Mouse (Mus musculus) midbrain, embryonic 13.5 days (tissue): ENCODE results near the gene Abhd6. TPM values are rescaled to one million over a fixed set of nuclear protein-coding genes. Genes with fewer than 3 reads are reported as not detected.
A peak's percentile ranks its signal among the peaks of the same experiment; 100 is the strongest.

Experiments used
- ATAC-seq: fragments of 200-750 bp; cut with Nextera tagmentation; 2 replicates; pipeline ENCODE4 v1.8.0; 2017; ENCODE audit warnings: mild to moderate bottlenecking, moderate TSS enrichment, moderate library complexity
- H3K27ac ChIP-seq: fragments of 300-500 bp; sonication (generic); 2 replicates; pipeline ENCODE4 v1.5.1; 2015; ENCODE audit warnings: inconsistent platforms, mild to moderate bottlenecking, moderate library complexity
- H3K27me3 ChIP-seq: fragments of 300-500 bp; sonication (generic); 2 replicates; pipeline ENCODE4 v1.6.1; 2015; ENCODE audit warnings: mild to moderate bottlenecking, inconsistent platforms
- H3K36me3 ChIP-seq: fragments of 300-500 bp; sonication (generic); 2 replicates; pipeline ENCODE4 v1.6.1; 2015; ENCODE audit warnings: mild to moderate bottlenecking, inconsistent platforms
- H3K4me1 ChIP-seq: fragments of 300-500 bp; sonication (generic); replicated peaks from 2 replicates; pipeline ENCODE4 v1.6.1; 2015; ENCODE audit warnings: inconsistent platforms
- H3K4me2 ChIP-seq: fragments of 300-500 bp; sonication (generic); replicated peaks from 2 replicates; pipeline ENCODE4 v1.6.1; 2015; ENCODE audit warnings: moderate library complexity, mild to moderate bottlenecking, inconsistent platforms
- H3K4me3 ChIP-seq: fragments of 300-500 bp; sonication (generic); replicated peaks from 2 replicates; pipeline ENCODE4 v1.5.1; 2015; ENCODE audit warnings: mild to moderate bottlenecking, inconsistent platforms
- H3K9ac ChIP-seq: fragments of 300-500 bp; sonication (generic); replicated peaks from 2 replicates; pipeline ENCODE4 v1.6.1; 2015; ENCODE audit warnings: mild to moderate bottlenecking, inconsistent platforms
- H3K9me3 ChIP-seq: fragments of 300-500 bp; sonication (generic); 2 replicates; pipeline ENCODE4 v1.6.1; 2016; ENCODE audit warnings: mild to moderate bottlenecking, inconsistent platforms
- WGBS: fragments of 180-500 bp; shearing (Covaris S2); methylation state at CpG from one replicate; pipeline ENCODE4 v1.1.7; 2015; 5-methylcytosine and 5-hydroxymethylcytosine counted together
- polyA plus RNA-seq: library from polyadenylated mRNA; unstranded; fragments of >200 nt; fragmentation: Nextera tagmentation; extraction: Ambion mirVana; gene quantifications from 2 replicates; pipeline ENCODE4 v1.2.1, GENCODE M21; 2015

The Abhd6 gene
- polyA plus RNA-seq, 1 experiment from 2014 or later: 25.9 TPM

DNA sequence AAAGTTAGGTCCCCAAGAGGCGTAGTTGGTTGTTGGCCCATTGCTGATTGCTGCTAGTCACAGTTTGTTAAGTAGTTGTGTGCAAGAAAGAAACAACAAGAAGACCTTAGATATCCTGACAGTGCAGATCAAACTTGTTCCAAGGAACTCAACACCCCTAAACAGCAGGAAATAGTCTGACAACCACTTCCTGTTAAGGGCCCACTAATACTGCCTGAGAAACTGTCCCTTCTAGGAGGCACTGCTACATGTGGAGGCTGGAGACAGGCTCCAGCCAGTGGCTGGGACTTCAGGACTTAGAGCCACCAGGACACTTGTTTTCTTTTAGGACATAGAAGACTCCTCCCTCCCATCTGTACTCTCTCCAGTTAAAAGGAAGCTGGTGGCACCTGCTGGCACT lies 25.2 kb upstream of the Abhd6 start:
- Histone ChIP-seq H3K9ac (no peak overlapping the region), H3K27ac (no peak overlapping the region), H3K27me3 (no peaks in the 10 kb centered on the region), H3K9me3 (no peaks in the 10 kb centered on the region), H3K36me3 (no peaks in the 10 kb centered on the region), H3K4me2 (no peak overlapping the region), H3K4me1 (no peaks in the 10 kb centered on the region), H3K4me3 (no peak overlapping the region)
- WGBS: 89% methylated on average over 1 of the region's 1 CpGs
- no peak for ATAC-seq

- no peak overlapping the region for H3K4me2 ChIP-seq
- no peaks in the 10 kb centered on the region for H3K9me3 ChIP-seq
- H3K9ac ChIP-seq: no peak overlapping the region
- H3K27ac ChIP-seq: no peak overlapping the region
- 97% methylated on average over 1 of the region's 1 CpGs for WGBS
- no peak overlapping the region for H3K4me3 ChIP-seq
- no peaks in the 10 kb centered on the region for H3K27me3 ChIP-seq
- ATAC-seq: no peak
- no peaks in the 10 kb centered on the region for H3K4me1 ChIP-seq
- no peaks in the 10 kb centered on the region for H3K36me3 ChIP-seq
Measured at GRCm38 (mm10) chr14:7978183-7978582, 24.5 kb upstream of the Abhd6 start.

DNA sequence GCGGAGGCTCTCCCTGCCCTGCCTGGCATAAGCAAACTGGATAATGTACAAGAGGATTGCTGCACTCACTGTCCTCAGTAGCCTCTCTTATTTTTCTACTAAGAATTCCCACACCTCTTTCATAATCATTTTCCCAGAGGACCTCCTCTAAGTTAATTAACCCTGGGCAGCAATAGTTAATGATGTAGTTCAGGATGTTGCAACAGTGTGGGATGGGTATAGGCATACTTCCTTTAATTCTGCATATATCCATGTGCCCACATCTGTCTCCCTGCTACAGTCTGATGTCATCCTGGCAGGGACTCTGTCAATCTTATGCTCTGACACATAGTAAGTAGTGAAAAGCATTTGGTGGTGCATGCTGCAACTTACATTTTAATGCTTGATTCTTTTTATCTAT lies 21.5 kb upstream of the Abhd6 start:
- 88% methylated on average over 1 of the region's 1 CpGs for WGBS
- no peak overlapping the region for H3K4me2 ChIP-seq
- H3K9ac ChIP-seq: no peak overlapping the region
- ATAC-seq: no peak
- H3K36me3 ChIP-seq: no peaks in the 10 kb centered on the region
- H3K27ac ChIP-seq: no peak overlapping the region
- no peak overlapping the region for H3K4me3 ChIP-seq
- H3K27me3 ChIP-seq: no peaks in the 10 kb centered on the region
- no peaks in the 10 kb centered on the region for H3K9me3 ChIP-seq
- no peaks in the 10 kb centered on the region for H3K4me1 ChIP-seq

DNA sequence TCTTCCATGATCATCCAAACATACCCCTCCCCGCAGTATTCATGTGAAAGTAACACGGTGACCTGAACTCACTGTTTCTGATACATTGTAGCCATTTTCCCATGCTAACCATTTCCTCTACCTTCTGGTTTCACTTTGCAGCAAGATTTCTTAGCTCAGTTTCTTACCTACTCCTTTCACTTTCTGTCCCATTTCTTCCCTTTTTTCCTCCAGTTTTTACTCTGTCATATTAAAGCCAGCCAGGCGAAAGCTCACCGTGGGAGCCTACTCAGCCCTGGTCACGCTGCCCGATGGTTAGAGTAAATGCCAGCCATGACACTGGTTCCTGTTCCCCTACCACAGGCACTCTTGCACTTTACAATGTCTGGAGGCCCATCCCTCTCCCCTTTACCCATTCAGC lies 15.8 kb upstream of the Abhd6 start:
- H3K4me3 ChIP-seq: no peak overlapping the region
- H3K9me3 ChIP-seq: no peaks in the 10 kb centered on the region
- no peak overlapping the region for H3K27ac ChIP-seq
- H3K4me2 ChIP-seq: no peak overlapping the region
- ATAC-seq: no peak
- WGBS: 97% methylated on average over 6 of the region's 6 CpGs
- H3K27me3 ChIP-seq: no peaks in the 10 kb centered on the region
- H3K4me1 ChIP-seq: no peaks in the 10 kb centered on the region
- H3K36me3 ChIP-seq: no peaks in the 10 kb centered on the region
- no peak overlapping the region for H3K9ac ChIP-seq

- Histone ChIP-seq H3K4me1 (no peaks in the 10 kb centered on the region), H3K9me3 (no peaks in the 10 kb centered on the region), H3K27ac (no peak overlapping the region), H3K9ac (no peak overlapping the region), H3K36me3 (no peaks in the 10 kb centered on the region), H3K27me3 (no peaks in the 10 kb centered on the region), H3K4me3 (no peak overlapping the region), H3K4me2 (no peak overlapping the region)
- WGBS: 58% methylated on average over 1 of the region's 1 CpGs
- no peak for ATAC-seq
Measured at GRCm38 (mm10) chr14:7989371-7989770, 13.3 kb upstream of the Abhd6 start.

DNA sequence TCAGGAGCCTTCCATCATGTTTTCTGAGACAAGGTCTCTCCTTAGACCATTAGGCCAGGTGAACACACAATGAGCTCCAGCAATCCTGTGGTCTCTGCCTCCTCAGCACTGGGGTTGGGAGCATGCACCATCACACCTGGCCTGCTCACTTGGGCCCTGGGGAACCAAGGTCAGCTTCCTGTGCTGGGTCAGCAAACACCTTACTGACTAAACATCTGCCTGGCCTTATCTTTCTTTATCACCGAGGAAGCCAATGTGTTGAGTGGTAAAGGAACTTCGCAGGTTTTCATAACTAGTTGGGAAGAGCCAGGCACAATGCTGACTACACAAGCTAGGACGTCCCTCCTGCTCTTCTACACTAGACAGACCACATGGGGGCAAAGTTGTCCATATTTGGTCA lies 12.7 kb upstream of the Abhd6 start:
- H3K4me1 ChIP-seq: no peaks in the 10 kb centered on the region
- no peaks in the 10 kb centered on the region for H3K27me3 ChIP-seq
- no peaks in the 10 kb centered on the region for H3K36me3 ChIP-seq
- no peak overlapping the region for H3K27ac ChIP-seq
- H3K9ac ChIP-seq: no peak overlapping the region
- ATAC-seq: no peak
- H3K9me3 ChIP-seq: no peaks in the 10 kb centered on the region
- WGBS: 86% methylated on average over 3 of the region's 3 CpGs
- no peak overlapping the region for H3K4me2 ChIP-seq
- no peak overlapping the region for H3K4me3 ChIP-seq

DNA sequence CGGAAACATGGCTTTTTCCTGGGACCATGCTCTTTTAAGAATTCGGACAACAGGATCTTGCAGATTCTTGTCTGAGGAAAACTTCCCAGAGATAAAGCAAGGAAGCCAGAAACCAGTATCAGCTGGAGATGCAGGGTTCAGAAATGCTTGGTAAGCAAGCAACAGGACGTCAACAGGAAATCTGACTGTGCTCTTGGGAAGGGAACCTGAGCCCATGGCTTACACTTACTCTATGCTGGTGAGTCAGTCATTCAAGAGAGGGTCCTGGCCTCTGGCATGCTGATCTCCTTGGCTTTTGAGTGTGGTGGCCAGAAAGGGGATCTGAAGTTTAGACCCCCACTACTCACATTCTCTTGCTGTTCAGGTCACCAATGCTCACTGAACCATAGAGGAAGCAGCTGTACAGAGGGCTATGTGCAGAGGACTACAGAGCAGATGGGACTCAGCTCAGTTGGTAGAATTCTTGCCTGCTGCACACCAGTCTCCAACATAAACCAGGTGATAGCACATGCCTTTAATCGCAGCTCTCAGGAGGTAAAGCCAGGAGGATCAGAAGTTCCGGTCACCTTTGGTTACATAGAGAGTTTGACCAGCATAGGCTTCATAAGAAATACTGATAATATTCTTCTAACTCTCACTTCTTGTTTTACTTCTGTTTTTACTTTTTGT lies 11.5 kb upstream of the Abhd6 start:
- no peak for ATAC-seq
- Histone ChIP-seq H3K27ac (no peak overlapping the region), H3K4me2 (no peak overlapping the region), H3K27me3 (no peaks in the 10 kb centered on the region; the same call in 1 of the 2 replicates), H3K4me1 (no peaks in the 10 kb centered on the region), H3K9ac (no peak overlapping the region), H3K4me3 (no peak overlapping the region), H3K36me3 (no peaks in the 10 kb centered on the region), H3K9me3 (no peaks in the 10 kb centered on the region)
- 82% methylated on average over 5 of the region's 5 CpGs for WGBS

DNA sequence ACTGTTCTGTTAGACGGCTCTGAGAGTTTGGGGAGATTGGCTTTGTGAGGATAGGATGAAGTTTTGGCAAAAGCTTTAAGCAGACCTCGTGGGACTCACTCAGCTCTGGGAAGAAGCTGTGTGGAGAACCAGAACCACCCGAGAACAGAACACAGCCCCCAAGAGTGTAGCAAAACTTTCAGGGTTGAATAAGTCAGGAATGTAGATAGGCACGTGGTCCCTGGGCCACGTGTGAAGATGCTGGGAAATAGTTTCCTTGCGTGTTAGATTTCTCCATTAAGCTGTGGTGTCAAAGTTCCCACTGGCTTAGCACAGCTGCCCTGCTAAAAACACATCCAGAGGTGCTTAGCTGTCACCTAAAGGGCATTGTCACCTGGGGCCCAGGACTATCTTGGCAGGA lies 10.5 kb upstream of the Abhd6 start:
- H3K4me2 ChIP-seq: no peak overlapping the region
- 82% methylated on average over 6 of the region's 6 CpGs for WGBS
- no peaks in the 10 kb centered on the region; the same call in 1 of the 2 replicates for H3K27me3 ChIP-seq
- H3K9me3 ChIP-seq: no peaks in the 10 kb centered on the region
- ATAC-seq: no peak
- 0 out of 2 replicates have a peak, but pooled peaks cover 4% of the 10 kb centered on the region for H3K4me1 ChIP-seq
- no peak overlapping the region for H3K4me3 ChIP-seq
- H3K27ac ChIP-seq: no peak overlapping the region
- no peak overlapping the region for H3K9ac ChIP-seq
- no peaks in the 10 kb centered on the region for H3K36me3 ChIP-seq

DNA sequence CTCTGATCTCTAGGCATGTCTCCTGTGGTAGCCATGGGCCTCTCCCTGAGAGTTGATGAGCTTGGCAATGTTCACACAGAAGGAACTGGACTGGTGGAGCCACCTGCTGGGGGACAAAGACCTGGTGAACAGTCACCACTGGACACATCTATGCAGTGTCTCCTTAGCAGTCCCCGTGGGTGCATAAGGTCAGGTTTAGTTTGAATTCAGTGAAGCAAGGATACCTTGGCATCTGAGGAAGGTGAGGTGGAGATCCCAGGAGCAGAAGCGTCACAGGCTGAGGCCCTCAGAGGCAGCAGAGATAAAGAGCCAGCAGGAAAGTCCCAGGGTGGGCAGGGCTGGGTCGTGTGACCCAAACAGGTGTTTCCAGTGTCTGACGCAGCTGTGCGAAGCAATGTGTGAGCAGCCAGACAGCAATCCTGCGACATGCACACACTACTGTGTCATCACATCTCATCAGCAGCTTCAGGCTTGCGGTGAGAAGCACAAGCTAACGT lies 8.4 kb upstream of the Abhd6 start, which contains the start of gene Dnase1l3:
Dnase1l3 (minus strand) TSS at position 303 of the 497 bp plus-strand sequence.
- no peak within 1 kb of the TSS for H3K4me3 ChIP-seq
- no peak for ATAC-seq
- H3K36me3 ChIP-seq: no peaks in the 10 kb centered on the region
- H3K9ac ChIP-seq: no peak within 1 kb of the TSS
- H3K4me1 ChIP-seq: 0 out of 2 replicates have a peak, but pooled peaks cover 6% of the 10 kb centered on the region
- 79% methylated on average over 8 of the region's 8 CpGs for WGBS
- no peak within 1 kb of the TSS for H3K27ac ChIP-seq
- H3K4me2 ChIP-seq: no peak within 1 kb of the TSS
- no peaks in the 10 kb centered on the region for H3K9me3 ChIP-seq
- peaks cover 10% of the 10 kb centered on the region for H3K27me3 ChIP-seq

GRCm38 (mm10) chr14:7997255-7997696 lies 5.4 kb upstream of the Abhd6 start:
- no peak overlapping the region for H3K9ac ChIP-seq

DNA sequence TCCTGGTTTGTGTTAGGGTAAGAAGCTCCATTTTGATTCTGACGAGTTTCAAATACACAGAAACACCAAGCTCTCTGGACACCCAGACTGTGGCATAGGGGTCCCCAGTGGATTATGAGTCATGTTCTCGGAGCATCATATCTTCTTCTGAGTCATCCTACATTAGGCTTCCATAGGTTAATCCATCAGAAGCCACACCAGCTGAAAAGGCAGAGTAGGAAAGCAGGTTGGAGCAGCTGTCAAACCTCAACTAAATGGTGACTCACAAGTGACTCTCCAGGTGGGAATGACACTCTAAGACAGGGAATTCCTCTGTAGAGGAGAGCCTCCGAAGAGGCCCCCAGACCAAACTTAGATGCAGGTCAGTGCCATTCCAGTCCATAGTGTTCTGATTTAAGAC lies 3.7 kb upstream of the Abhd6 start:
- Histone ChIP-seq H3K27ac (no peak overlapping the region), H3K4me2 (no peak overlapping the region), H3K36me3 (no peaks in the 10 kb centered on the region), H3K9me3 (no peaks in the 10 kb centered on the region), H3K4me3 (no peak overlapping the region), H3K9ac (no peak overlapping the region), H3K4me1 (peaks cover 14% of the 10 kb centered on the region), H3K27me3 (peaks cover 40% of the 10 kb centered on the region)
- ATAC-seq: no peak
- 86% methylated on average over 3 of the region's 3 CpGs for WGBS

More at GRCm38 (mm10) chr14:7997255-7997696, 5.4 kb upstream of the Abhd6 start:
- Histone ChIP-seq H3K9me3 (no peaks in the 10 kb centered on the region), H3K36me3 (no peaks in the 10 kb centered on the region), H3K4me1 (0 out of 2 replicates have a peak, but pooled peaks cover 6% of the 10 kb centered on the region), H3K27ac (no peak overlapping the region), H3K4me2 (peak overlapping the region; percentile 39), H3K27me3 (peaks cover 39% of the 10 kb centered on the region), H3K4me3 (no peak overlapping the region)
- WGBS: 2% methylated on average over 15 of the region's 15 CpGs
- peak; percentile 58 for ATAC-seq

DNA sequence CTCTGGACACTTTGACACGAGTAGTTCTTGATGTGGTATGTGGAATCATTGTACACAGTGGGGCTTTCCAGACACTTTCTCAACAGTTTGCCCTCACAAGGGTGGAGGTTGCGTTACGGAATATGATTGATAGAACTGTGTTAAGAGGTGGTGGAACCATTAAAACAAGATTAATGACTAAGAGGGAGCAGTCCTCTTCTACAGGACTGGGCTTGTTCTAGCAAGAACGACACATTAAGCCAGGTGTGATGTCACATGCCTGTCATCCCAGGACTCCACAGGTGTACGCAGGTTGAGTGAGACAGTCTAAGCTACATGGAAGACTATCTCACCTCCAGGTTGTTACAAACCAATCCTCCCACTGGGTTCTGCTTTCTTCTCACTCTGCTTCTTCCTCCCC lies 3.3 kb upstream of the Abhd6 start:
- H3K36me3 ChIP-seq: no peaks in the 10 kb centered on the region
- no peak for ATAC-seq
- peaks cover 44% of the 10 kb centered on the region for H3K27me3 ChIP-seq
- H3K4me2 ChIP-seq: no peak overlapping the region
- WGBS: 80% methylated on average over 5 of the region's 5 CpGs
- H3K4me1 ChIP-seq: peaks cover 18% of the 10 kb centered on the region
- H3K9ac ChIP-seq: no peak overlapping the region
- no peaks in the 10 kb centered on the region for H3K9me3 ChIP-seq
- H3K27ac ChIP-seq: no peak overlapping the region
- no peak overlapping the region for H3K4me3 ChIP-seq

GRCm38 (mm10) chr14:8000247-8000646 lies 2.5 kb upstream of the Abhd6 start:
- no peak overlapping the region for H3K4me3 ChIP-seq
- no peak overlapping the region for H3K9ac ChIP-seq
- no peak overlapping the region for H3K4me2 ChIP-seq
- no peak overlapping the region for H3K27ac ChIP-seq
- peaks cover 48% of the 10 kb centered on the region for H3K27me3 ChIP-seq
- WGBS: 88% methylated on average over 5 of the region's 5 CpGs
- ATAC-seq: no peak
- no peaks in the 10 kb centered on the region for H3K36me3 ChIP-seq
- H3K9me3 ChIP-seq: no peaks in the 10 kb centered on the region
- H3K4me1 ChIP-seq: peaks cover 23% of the 10 kb centered on the region
